Mouse (Mus musculus) heart, adult 18-20 months (tissue): Measurements from ENCODE around the gene Hoxa10. TPM values are rescaled to one million over a fixed set of nuclear protein-coding genes. Genes with fewer than 3 reads are reported as not detected.

Source experiments
- DNase-seq, 2 experiments: peaks; one replicate each; pipeline ENCODE4 v3.0.0; 2021 to 2022; ENCODE audit warnings: mixed read lengths in 1 of 2
- total RNA-seq, 2 experiments: library from RNA; stranded (reverse); gene quantifications; 2 replicates each; pipeline ENCODE4 v1.2.3; 2021

The Hoxa10 gene
- total RNA-seq, 2 experiments from 2014 or later: not detected

DNA sequence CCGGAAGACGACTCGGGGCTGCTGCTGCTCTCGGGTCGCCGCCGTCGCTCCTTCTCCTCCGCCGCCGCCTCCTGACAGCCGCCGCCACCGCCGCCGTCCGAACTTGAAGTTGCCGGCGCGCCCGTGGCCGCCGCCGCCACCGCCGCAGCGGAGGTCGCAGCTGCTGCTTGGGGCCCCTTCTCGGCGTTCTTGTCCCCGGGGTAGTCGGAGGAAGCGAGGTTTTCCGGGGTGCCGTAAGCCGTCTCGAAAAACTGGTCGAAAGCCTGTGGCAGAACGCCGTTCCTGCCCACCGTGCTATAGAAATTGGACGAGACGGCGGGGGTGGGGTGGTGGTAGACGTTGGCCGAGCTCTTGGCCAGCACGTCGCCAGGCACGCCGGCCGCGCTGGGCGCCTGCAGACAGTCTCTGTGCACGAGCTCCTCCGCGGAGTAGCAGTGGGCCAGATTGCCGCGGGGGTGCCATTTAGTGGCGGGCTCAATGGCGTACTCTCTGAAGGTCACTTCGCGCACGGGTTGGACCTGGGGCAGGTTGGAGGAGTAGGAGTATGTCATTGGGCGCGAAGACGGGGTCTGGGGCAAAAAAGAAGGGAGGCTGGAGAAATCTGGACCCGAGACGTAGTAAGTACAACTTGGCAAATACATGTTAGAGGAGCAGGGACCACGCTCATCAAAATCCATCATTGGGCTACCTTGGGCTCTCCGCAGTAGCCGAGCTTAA is 4.5 kb upstream of the Hoxa10 start:
- DNase-seq: no peak

DNA sequence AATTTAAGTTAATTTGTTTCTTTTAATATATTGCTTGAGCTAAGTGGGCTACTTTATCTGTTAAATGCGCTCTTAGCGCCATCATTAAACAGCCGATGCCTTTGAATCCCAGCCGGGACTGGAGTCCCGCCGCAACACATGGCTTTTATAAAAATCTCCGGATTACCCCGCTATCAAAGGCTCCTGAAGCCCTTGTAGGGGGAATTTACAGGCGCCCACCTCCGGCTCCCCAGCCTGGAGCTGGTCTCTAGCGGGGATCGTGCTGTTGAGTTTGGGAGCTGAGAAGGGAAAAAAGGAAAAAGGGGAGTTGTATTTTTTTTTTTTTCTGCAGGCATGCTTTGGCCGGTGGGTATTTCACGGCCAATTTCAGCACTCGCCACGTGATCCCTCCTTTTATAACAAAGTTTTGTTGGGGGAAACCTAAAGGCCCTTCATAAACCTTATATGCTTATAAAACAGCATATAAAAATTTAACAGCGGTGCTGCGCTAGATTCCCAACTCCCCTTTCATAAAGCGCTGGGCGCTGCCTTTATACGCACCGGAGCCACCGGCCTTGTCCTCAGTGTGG is 3.9 kb upstream of the Hoxa10 start:
- no peak for DNase-seq

DNA sequence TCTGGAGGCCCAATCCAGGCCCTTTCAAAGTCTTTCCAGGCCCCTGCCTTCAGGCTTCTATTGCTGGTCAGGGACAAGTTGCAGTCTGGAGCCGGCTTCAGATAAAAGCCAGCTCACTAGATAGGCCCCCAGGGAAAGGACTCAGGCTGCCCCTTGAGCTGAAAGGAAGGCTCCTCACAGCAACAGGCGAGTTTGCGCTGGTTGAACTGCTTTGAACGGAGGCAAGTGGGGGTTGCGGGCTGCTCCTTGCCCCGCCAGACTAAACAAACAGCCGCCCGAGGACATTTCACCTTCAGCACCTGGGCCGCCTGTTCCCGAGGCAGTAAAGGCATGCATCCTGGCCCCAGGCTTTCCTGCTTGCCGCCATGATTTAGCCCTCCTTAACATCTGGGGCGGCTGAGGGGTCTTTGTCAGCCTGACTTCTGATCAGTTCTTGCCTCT is 3.0 kb upstream of the Hoxa10 start:
- no peak for DNase-seq

DNA sequence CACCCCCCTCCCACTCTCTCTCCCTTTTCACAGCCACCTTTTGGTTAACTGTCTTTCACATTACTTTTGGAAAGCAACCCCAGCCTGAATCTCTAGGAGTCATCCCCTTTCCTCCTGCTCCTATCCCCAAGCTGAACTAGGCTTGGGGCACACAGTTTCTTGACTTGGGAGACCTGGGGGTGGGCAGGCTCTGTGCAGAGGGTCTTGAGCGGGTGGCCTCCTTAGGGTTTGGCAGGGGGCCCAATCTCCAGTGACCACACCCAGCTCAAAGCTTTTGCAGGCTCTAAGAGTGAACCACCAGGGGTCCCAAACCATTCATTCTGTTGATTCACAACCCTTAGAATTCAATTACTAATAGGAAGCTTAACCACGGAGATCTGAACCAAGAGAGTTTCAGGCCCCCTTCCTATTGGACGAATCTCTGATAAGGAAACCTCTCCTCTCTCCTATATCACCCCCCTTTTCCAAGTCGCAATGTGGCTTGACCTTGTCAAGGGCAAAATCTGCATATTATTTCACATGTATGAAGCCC is 2.2 kb upstream of the Hoxa10 start:
- no peak for DNase-seq

DNA sequence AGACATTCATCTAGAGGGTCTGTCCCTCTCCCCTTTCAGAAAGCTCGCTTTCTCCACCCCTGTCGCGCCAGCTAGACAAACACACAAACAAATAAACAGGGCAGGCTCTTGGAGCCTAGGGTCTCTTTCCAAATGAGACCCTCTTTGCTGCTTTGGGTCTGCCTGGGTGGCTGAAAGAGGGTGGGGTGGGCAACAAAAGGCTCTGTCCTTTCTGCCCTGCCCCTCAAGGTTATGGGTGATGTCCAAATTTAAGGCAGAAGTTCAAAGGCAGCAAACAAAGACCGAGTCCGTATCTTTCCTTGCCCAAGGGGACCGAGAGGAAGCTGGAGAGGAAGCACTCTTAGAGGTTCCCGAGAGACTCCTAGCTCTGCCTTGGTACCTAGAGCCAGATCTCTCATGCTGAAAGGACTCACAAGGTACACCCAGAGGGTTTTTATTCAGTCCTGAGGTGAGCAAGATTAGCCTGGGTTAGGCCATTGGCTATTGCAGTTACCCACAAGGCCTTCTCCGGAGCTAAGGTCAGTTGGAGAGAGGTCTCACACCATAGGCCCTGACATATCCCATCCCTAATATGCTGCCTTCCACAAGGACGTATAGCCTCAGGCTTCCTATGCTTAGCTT is 457 bp upstream of the Hoxa10 start:
- DNase-seq: no peak

DNA sequence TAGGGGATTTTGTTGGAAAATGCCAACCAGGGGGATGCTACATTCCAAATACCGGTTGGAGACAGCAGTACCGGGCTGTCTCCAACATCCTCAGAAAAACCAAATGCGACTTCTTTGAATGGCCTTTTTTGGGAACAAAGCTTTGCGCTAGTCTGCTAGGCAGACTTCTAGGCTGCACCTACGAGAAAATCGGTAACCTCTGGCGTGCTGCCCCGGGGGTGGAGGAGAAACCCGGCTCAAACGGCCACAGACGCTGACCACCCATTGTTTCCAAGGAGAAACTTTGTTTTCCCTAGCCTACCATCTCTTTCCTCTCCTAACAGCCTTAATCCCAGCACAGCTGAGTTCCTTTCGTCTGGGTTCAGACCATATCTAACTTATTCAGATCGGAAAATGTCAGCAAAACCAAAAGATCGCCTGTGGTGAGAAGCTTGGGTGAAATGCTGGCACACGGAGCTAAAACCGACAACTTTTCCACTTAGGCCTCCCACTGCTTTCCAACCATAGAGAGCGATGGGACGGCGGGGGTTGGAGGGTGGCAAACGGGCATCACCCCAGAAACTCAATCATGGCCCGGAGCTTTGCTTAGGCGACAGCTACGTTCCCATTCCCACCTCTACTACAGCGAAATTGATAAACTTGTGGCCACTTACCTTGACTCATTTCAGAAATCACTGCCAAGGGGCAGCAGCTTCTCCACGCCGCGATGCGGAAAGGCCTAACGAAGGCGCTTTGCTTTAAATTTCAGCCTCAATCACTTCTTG is 847 bp downstream of the Hoxa10 start:
- no peak for DNase-seq

DNA sequence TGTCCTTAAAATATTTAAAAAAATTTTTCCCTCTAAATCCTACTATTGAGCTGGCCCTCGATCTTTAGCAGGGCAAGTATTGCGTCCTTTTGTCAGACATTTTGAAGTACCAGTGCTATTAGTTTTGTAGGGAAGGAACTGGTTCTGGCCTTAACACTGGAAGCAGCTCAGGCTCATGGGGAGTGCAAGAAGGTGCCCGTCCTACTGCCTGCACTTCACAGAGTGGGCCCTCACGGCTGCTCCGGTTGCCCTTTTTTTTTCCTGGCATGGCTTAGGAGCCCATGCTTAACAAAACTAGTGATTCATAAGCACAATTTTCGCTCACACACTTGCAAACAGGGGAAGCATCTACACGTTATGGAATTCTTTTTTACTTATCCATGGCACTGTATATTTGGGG is 1.7 kb downstream of the Hoxa10 start:
- DNase-seq: no peak

DNA sequence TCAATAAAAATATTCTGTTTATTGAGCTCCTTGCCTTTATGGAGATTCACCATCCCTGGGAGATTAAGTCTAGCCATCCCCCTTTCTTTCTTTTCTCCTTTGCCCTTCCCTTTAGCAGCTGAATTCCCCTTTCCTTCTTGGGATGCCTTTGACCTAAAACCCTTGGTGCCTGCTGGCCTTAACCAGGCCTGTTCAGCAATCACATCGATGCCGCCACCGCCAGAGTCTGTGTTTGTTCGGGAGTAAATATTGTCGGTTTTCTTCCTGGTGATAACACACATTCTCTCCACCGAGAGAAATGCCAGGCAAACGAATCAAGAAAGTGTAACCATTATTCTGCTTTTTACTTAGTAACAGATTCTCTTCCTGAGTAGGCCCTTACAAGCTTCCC is 2.5 kb downstream of the Hoxa10 start:
- no peak for DNase-seq

DNA sequence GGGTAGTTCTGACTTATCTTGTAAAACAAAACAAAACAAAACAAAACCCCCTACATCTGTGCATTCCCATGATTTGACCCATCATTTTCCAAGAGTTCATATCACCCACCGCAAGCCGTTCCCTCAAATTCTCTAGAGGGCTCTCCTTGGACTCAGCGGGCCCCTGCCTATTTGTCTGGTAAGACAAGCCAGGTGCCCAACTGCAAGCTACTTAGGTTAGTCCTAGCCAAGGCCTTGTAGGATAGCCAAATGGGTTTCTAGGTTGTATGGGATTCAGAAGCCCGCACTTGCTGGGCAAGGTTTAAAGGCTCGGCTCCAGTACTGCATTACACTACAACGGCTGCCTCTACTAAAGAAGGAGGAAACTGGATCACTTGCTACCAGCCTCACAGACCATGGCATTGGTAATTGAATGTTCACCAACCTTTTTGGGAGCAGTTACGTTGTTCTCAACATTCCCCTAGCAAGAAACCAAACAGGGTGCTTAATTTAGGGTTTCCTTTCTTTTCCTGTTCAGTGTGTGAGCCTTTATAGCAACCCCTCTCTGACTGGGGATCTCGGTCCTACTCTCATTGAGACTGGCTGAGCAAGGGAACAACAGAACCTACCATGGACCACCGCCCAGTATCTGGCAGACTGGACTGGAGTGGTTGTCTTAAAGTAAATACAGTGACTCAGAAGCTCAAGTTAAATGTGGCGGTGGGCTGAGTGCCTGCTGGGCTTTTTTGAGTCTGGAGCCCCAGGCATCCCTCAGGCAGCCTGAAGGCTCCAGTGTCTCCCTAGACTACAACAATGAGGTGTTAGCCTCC is 3.1 kb downstream of the Hoxa10 start:
- no peak for DNase-seq

DNA sequence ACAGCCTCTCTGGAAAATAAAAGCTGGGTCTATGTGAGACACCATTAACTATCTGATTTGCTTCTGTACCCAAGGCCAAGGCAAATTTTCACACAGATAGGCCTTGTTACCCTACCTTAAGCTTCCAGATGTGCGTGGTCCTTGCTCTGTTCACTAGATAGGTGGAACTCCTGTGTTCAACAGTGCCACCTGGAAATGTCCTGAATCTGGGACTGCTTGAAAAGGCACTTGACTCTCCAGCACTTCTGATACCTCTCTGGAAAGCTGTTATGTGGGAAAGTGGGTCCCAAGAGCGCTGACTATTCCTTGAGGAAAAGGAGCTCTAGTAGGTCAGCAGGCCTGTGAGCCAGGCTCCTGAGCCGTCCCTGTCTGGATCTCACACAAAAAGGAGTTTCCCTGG is 3.8 kb downstream of the Hoxa10 start:
- DNase-seq: no peak

DNA sequence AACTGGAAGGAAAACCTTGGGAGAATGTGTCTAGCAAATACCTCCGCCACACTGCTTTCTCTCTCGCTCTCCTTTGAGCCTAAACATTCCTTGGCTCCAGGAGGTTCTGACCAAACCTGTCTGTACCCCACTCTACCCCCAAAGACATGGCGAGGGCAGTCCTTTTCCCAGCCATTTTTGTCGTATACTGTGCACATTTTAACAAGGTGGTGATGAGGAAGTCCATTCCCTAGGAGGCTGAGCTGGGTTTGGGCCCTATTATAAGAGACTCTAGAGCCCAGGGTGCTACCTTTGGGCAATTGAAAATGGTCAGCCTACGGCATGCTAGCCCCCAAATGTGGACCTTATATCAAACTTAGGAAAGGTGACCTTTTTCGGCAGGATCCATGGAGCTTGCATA is 4.8 kb downstream of the Hoxa10 start:
- DNase-seq: no peak

DNA sequence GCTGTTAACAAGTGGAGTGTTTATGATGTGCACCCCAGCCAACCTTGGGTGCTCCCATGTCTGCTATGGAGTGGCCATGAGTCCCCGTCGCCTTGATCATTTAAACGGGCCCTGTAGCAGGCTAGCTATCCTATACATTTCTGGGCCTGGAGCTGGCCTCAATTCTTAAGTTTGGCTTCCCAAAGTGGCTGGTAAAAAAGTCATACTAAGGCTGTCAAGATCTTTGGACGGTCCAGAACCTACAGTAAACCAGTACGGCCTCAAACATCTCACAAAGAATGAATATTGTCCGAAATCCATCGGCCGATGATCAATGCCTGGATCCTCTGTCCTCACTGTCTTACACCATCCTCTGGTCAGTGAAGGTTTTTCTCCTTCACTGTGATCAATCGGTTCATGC is 5.4 kb downstream of the Hoxa10 start:
- no peak for DNase-seq

DNA sequence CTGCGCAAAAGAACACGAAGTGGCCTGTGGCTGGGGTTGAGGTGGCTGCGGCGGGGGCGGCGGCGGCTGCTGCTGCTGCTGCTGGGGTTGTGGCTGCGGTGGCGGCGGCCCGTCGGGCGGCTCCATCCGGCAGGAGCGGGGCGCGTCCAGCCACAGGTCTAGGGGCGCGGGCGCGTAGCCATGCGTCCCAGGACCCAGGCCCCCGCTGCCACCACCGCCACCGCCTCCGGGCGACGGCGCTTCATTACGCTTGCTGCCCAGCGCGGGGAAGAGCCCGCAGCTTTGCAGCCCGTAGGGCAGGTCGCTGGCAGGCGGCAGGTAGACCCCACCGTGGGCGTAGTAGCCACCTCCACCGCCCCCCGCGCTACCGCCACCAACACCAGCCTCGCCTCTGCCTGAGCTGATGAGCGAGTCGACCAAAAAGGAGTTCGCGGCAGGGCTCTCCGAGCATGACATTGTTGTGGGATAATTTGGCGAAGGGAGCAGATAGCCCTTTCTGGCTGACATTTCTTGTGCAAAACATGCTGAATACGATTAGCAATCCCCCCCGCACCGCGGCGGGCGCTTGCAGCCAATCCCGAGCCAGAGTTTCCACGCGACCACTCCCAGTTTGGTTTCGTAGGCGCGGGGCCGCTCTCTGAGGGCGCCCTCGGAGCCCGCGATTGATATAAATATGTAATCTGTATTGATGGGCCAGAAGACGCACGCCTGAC is 6.1 kb downstream of the Hoxa10 start:
- DNase-seq: no peak

DNA sequence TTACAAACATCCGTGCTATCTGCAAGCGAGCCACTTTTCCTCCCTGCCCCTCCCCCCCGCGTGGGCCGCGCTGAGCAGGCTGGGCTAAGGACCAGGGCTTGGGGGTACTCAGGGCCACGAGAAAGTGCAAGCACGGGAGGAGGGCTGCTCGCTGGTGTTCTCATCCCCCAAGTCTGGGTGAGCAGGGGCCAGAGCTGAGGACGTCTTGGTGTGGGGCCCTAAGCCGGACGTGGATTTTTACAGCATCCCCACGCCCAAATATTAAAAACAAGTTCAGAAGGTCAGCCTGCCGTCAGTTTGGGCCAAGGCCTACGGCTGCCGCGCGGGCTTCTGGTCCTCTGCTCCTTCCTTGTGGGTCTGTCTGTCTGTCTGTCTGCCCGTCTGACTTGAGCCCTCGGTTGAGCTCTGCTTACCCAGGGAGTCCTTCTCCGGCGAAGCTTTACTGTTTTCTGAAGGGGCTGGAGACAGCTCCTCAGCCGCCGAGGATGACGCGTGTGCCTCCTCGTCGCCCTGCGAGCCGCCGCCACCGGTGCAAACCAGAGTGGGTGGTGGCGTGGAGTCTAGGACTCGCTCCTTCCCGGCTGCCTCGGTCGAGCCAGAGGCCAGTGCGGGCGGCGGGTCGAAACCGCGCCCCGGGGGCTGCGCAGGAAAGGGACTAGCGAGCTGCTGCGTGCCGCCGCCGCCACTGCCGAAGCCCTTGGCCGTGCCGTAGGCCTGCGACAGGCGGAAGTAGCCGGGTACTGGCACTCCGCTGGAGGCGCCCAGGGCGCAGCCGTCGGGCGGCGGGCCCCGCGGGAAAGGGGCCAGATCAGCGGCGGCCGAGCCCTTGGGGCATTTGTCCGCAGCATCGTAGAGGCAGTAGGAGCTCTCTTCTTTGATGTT is 6.9 kb downstream of the Hoxa10 start:
- DNase-seq: peak in 1 of 2 experiments; percentile 22

DNA sequence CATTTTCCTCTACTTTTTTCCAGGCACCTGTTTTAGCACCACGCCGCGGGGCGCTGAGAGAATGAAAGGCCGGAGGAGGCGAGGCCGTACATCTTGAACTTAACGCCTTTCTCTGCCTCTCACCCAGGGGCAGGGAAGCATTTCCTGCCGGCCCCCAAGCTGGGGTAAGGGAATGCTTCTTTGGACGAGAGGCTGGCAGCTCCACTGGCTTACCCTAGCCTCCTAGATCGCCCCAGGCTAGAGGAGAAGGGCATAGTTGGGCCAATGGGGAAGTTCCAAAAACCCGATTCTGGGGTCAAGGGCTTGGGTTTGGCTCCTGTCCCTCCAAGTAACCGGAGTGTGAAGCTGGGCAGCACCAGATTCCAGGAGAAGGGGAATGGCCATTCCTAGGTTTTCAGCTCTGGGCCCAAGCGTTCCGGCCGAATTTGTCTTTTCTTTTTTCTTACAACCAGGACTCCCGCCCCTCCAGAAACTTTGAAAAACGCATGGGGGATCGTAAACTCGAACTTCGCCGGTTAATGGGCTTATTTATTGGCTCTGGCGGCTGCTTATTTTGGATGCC is 7.6 kb downstream of the Hoxa10 start:
- peak in 1 of 2 experiments; percentile 21 for DNase-seq

DNA sequence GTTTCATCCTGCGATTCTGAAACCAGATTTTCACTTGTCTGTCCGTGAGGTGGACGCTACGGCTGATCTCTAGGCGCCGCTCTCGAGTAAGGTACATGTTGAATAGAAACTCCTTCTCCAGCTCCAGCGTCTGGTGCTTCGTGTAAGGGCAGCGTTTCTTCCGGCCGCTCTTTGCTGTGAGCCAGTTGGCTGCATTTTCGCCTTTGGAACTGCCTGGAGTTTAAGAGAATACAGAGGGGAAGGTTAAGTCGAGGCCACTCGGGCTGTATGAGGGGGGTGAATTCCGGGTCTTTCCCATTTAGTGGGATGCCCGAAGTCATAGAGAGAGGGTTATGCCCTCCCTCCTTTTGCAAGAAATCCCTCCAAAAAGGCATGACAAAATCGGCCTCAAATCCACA is 8.1 kb downstream of the Hoxa10 start:
- DNase-seq: peak in 1 of 2 experiments; percentile 48

DNA sequence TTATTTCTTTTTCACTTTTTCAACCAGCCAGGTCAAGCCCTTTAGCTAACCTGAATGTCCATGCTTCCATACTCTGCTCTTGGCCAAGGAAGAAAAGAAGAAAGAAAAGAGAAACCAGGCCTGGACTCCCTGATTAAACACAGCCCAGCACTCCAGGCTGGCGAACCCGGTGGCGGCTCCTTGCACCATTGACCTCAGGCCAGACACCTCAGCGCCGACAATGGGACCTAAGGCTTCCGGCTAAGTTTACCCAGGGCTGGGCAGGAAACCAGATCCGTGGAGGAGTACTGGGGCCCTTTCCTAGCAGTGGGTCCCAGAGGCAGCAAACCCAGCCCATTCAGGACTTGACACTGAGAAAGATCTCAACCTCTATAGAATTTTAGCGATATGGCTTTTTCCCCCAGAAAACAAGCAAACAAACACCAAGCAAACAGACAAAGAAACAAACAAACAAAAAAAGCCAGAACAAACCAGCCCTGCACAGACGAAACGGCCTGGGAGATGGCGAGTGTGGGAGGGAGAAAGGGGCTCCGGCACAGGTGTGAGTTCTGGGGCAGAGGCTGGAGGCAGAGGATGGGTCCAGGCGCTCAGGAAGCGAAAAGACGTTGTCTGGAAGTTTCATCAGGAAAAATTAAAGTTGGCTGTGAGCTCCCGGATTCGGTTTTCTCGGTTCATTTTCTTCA is 8.6 kb downstream of the Hoxa10 start:
- peak in 1 of 2 experiments; percentile 40 for DNase-seq

DNA sequence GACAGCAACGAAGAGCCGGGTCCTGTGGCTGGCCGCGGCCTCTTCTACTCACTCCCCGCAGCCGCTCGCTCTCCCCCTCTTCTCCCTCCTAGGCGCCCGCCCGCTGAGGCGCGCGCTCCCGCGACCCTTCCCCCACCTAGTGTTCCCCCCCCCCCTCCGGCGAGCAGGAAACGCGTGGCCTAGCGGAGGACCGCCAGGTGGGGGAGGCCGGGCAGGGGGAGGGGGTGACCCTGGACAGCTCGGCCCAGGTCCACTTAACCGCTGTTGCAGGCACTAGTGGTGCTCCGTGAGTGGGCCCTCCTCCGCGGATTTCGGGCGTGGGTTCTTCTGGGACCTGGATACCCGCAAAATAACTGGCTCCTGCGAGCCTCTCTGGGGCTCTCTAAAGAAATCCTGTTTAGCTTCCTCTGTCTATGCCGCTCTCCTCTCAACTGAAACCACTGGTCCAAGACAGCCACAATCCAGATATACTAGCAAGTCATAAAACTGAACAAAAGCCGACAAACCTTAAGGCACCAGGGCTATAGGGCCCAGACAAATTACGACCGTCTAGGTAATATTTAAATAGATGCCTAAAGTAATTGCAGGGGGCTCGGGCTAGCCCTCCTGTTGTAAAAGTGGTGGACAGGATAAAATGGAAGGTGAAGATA is 10.0 kb downstream of the Hoxa10 start, which contains the start of gene Hoxa9:
TSS of gene Hoxa9 (minus strand) at position 574 of the 650 bp plus-strand sequence.
- DNase-seq: peak in 1 of 2 experiments; percentile 28
